Mouse (Mus musculus): Measurements from ENCODE around the gene Cers6. TPM values are rescaled to one million over a fixed set of nuclear protein-coding genes. Genes with fewer than 3 reads are reported as not detected.

Gene Cers6
- total RNA-seq, 2 experiments from 2014 or later = 28.8 to 78.2 TPM

- no peak for ATAC-seq (replicated peaks; ENCODE audit: poor library complexity)
Measured at GRCm38 (mm10) chr2:69053210-69053858, 192.1 kb downstream of the Cers6 start.

- ATAC-seq (replicated peaks; ENCODE audit: poor library complexity) = no peak
Measured at GRCm38 (mm10) chr2:69054279-69054678, 193.0 kb downstream of the Cers6 start.

- no peak for ATAC-seq (replicated peaks; ENCODE audit: poor library complexity)
Measured at GRCm38 (mm10) chr2:69055174-69055573, 193.9 kb downstream of the Cers6 start.

- peak; percentile 83 for ATAC-seq (replicated peaks; ENCODE audit: poor library complexity)
Measured at GRCm38 (mm10) chr2:69061313-69061712, 200.1 kb downstream of the Cers6 start.

GRCm38 (mm10) chr2:69061910-69062689 lies 200.9 kb downstream of the Cers6 start:
- no peak for ATAC-seq (replicated peaks; ENCODE audit: poor library complexity)

- ATAC-seq (replicated peaks; ENCODE audit: poor library complexity) = no peak
Measured at GRCm38 (mm10) chr2:69064759-69065158, 203.5 kb downstream of the Cers6 start.

- ATAC-seq (replicated peaks; ENCODE audit: poor library complexity) = no peak
Measured at GRCm38 (mm10) chr2:69071440-69072235, 210.4 kb downstream of the Cers6 start.

GRCm38 (mm10) chr2:69077189-69077588 lies 215.9 kb downstream of the Cers6 start:
- ATAC-seq (replicated peaks; ENCODE audit: poor library complexity) = no peak

- no peak for ATAC-seq (replicated peaks; ENCODE audit: poor library complexity)
Measured at GRCm38 (mm10) chr2:69080760-69081159, 219.5 kb downstream of the Cers6 start.

GRCm38 (mm10) chr2:69082499-69083197 lies 221.4 kb downstream of the Cers6 start:
- ATAC-seq (replicated peaks; ENCODE audit: poor library complexity) = no peak

- no peak for ATAC-seq (replicated peaks; ENCODE audit: poor library complexity)
Measured at GRCm38 (mm10) chr2:69083198-69083509, 221.9 kb downstream of the Cers6 start.

GRCm38 (mm10) chr2:69084416-69084815 lies 223.2 kb downstream of the Cers6 start:
- no peak for ATAC-seq (replicated peaks; ENCODE audit: poor library complexity)

- ATAC-seq (replicated peaks; ENCODE audit: poor library complexity) = no peak
Measured at GRCm38 (mm10) chr2:69086505-69087260, 225.4 kb downstream of the Cers6 start.

- ATAC-seq (replicated peaks; ENCODE audit: poor library complexity) = no peak
Measured at GRCm38 (mm10) chr2:69095836-69096235, 234.6 kb downstream of the Cers6 start.

- ATAC-seq (replicated peaks; ENCODE audit: poor library complexity) = no peak
Measured at GRCm38 (mm10) chr2:69096821-69097220, 235.6 kb downstream of the Cers6 start.

GRCm38 (mm10) chr2:69097526-69097925 lies 236.3 kb downstream of the Cers6 start:
- no peak for ATAC-seq (replicated peaks; ENCODE audit: poor library complexity)

- ATAC-seq (replicated peaks; ENCODE audit: poor library complexity) = no peak
Measured at GRCm38 (mm10) chr2:69098701-69099100, 237.5 kb downstream of the Cers6 start.

- ATAC-seq (replicated peaks; ENCODE audit: poor library complexity) = peak; percentile 73
Measured at GRCm38 (mm10) chr2:69099147-69099546, 237.9 kb downstream of the Cers6 start.

GRCm38 (mm10) chr2:69100706-69101105 lies 239.5 kb downstream of the Cers6 start:
- peak; percentile 84 for ATAC-seq (replicated peaks; ENCODE audit: poor library complexity)

- no peak for ATAC-seq (replicated peaks; ENCODE audit: poor library complexity)
Measured at GRCm38 (mm10) chr2:69103526-69103925, 242.3 kb downstream of the Cers6 start.

Data from megakaryocyte progenitor cell, adult 5-6 weeks (primary cell).